Mouse (Mus musculus): Measurements from ENCODE around the gene Rasa4. TPM values are rescaled to one million over a fixed set of nuclear protein-coding genes. Genes with fewer than 3 reads are reported as not detected.

Gene Rasa4
- polyA plus RNA-seq, 2 experiments, result 14.1 to 29.4 TPM

DNA sequence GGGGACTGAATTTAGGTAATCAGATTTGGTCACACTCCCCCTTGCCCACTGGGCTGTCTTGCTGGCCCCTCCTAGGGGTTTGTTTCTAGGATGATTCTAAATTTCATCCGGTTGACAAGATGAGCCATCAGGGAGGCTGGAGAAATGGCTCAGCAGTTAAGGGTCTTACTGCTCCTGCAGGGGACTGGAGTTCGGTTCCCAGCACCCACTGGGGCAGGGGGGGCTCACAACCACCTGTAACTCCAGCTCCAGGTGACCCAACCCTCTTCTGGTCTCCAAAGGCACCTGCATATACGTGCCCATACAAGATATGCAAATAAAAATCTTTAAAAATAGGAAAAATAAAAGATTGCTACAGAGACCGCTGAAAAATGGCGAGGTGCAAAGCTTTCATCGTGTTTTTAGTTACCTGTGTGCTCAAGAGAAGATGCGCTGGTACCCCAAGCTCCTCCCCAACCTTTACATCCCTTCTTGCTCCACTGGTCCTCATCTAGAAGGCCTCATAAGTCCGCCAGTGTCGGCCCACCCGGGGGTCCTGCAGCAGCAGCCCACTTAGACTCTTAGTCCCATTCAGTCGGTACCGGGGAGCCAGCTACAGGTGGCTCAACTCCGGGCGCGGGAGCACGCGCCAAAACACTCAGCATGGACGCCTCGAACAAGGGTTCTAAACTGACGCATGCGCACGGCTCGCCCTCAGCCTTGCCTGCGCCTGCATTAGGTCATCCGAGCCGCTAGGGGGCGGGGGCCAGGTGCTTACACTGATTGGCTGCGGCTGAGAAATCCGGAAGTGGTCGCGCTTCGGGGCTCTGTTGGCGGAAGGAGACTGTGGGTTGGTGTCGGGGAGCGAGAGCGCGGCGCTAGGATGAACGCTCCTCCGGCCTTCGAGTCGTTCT is 32.4 kb downstream of the Rasa4 start, which contains the start of gene Polr2j:
Gene Polr2j (plus strand): TSS at position 741 of the 893 bp plus-strand sequence.
- Histone ChIP-seq H3K9me3 (ENCODE audit: control insufficient read depth, low read length) (no peaks in the 10 kb centered on the region), H3K4me3 (replicated peaks; ENCODE audit: low read length) (peak within 1 kb of the TSS; percentile 81), H3K27ac (replicated peaks; ENCODE audit: low read depth, low read length) (peak within 1 kb of the TSS; percentile 50), H3K4me2 (replicated peaks; ENCODE audit: low read depth, low read length, severe bottlenecking) (peak within 1 kb of the TSS; percentile 64), H3K4me1 (ENCODE audit: control insufficient read depth, insufficient read depth, low read length) (peaks cover 14% of the 10 kb centered on the region), H3K27me3 (ENCODE audit: control insufficient read depth, insufficient read depth, low read length) (no peaks in the 10 kb centered on the region), H3K36me3 (ENCODE audit: control insufficient read depth, insufficient read depth, low read length) (peaks cover 15% of the 10 kb centered on the region), H3K9ac (ENCODE audit: low read depth, low read length, severe bottlenecking) (peak within 1 kb of the TSS; percentile 83)
- DNase-seq (ENCODE audit: low spot score) (peak; percentile 97), ATAC-seq (ENCODE audit: low FRiP score, low read depth) (peak; percentile 96)
- WGBS, result 3% methylated on average over 42 of the region's 42 CpGs
- peak; percentile 67; the same call in 1 of the 2 replicates for TF ChIP-seq POLR2A (IDR thresholded peaks at IDR 0.05; ENCODE audit: borderline replicate concordance, extremely low read depth, insufficient read depth, insufficient read length)

DNA sequence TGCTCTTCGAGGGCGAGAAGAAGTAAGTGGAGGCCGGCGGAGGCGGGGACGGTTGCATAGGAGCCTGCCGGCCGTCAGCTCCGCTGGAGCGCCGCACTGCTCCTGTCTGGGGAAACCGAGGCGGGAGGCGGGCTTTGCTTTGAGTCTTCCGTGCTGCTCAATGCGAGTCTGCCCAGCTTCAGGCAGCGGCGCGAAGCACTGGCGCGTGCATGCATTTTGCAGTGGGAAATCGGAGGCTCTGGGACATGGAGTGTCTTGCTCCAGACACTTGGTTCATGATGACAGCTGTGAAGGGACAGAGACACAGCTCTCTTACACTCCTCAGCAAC is 33.0 kb downstream of the Rasa4 start:
- Histone ChIP-seq H3K9me3 (ENCODE audit: control insufficient read depth, low read length) (no peaks in the 10 kb centered on the region), H3K36me3 (ENCODE audit: control insufficient read depth, insufficient read depth, low read length) (peaks cover 19% of the 10 kb centered on the region), H3K27me3 (ENCODE audit: control insufficient read depth, insufficient read depth, low read length) (no peaks in the 10 kb centered on the region), H3K4me3 (replicated peaks; ENCODE audit: low read length) (peak overlapping the region; percentile 81), H3K4me1 (ENCODE audit: control insufficient read depth, insufficient read depth, low read length) (peaks cover 14% of the 10 kb centered on the region), H3K9ac (ENCODE audit: low read depth, low read length, severe bottlenecking) (peak overlapping the region; percentile 83), H3K4me2 (replicated peaks; ENCODE audit: low read depth, low read length, severe bottlenecking) (peak overlapping the region; percentile 64), H3K27ac (replicated peaks; ENCODE audit: low read depth, low read length) (peak overlapping the region; percentile 50)
- 0% methylated on average over 22 of the region's 22 CpGs for WGBS
- DNase-seq (ENCODE audit: low spot score), result no peak
- peak; percentile 28 for ATAC-seq (ENCODE audit: low FRiP score, low read depth)
- no peak for TF ChIP-seq POLR2A (IDR thresholded peaks at IDR 0.05; ENCODE audit: borderline replicate concordance, extremely low read depth, insufficient read depth, insufficient read length)

DNA sequence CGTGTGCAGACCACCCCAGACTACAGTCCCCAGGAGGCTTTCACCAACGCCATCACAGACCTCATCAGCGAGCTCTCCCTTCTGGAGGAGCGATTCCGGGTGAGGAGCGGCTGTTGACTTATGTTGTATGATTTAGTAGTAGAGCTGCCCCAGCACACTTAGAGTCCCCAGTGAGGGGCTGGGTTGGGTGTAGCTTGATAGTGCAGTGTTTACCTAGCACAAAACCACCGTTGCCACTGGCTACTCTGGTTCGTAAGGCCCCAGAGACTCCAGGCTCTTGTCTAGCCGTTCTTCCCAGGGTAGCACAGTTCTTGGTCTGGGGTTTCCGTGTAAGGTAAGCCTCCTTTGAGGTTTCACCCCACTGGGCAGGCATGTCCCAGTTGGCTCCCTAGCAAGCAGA is 38.4 kb downstream of the Rasa4 start:
- ATAC-seq (ENCODE audit: low FRiP score, low read depth), result no peak
- 90% methylated on average over 10 of the region's 10 CpGs for WGBS
- Histone ChIP-seq H3K9me3 (ENCODE audit: control insufficient read depth, low read length) (no peaks in the 10 kb centered on the region), H3K27me3 (ENCODE audit: control insufficient read depth, insufficient read depth, low read length) (no peaks in the 10 kb centered on the region), H3K4me1 (ENCODE audit: control insufficient read depth, insufficient read depth, low read length) (peaks cover 7% of the 10 kb centered on the region), H3K36me3 (ENCODE audit: control insufficient read depth, insufficient read depth, low read length) (peaks cover 63% of the 10 kb centered on the region), H3K27ac (replicated peaks; ENCODE audit: low read depth, low read length) (no peak overlapping the region), H3K4me2 (replicated peaks; ENCODE audit: low read depth, low read length, severe bottlenecking) (no peak overlapping the region), H3K9ac (ENCODE audit: low read depth, low read length, severe bottlenecking) (no peak overlapping the region), H3K4me3 (replicated peaks; ENCODE audit: low read length) (no peak overlapping the region)
- no peak for DNase-seq (ENCODE audit: low spot score)
- TF ChIP-seq POLR2A (IDR thresholded peaks at IDR 0.05; ENCODE audit: borderline replicate concordance, extremely low read depth, insufficient read depth, insufficient read length), result no peak

DNA sequence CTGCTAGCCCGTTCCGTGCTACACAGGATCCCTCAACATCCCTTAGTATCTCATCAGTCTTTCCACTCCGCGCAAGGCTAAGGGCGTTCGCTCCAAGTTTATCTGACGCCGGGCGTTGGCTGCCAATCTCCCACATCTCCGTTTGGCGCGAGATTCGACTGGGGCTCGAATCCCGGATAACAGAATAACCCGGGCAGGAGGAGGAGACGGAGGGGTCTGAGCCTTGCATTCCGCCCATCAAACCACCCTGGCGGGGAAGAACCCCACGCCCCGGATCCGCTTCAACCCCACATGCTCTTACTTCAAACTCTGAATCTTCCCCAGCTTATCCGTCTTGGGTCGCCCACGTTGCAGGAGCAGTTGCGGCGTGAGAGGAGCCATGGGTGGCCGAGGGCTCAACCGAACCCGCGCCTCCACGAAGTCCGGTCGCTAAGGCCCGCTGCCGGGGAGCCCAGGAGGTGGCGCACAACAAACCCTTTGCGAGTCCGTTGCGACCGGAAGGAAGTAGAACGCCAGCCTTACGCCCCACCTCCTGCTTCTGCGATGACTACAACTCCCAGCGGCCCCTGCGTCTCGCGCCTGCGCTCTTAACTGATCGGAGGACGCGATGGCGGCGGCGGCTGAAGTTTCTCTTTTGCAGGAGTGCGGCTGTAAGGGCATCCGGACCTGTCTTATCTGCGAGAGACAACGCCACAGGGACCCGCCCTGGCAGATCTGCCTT is 52.0 kb downstream of the Rasa4 start, which contains the start of the genes Lrwd1 and Alkbh4:
Gene Lrwd1 (minus strand): TSS at position 504 of the 721 bp plus-strand sequence.
Gene Alkbh4 (plus strand): TSS at position 576 of the 721 bp plus-strand sequence.
- Histone ChIP-seq H3K27ac (replicated peaks; ENCODE audit: low read depth, low read length) (0 out of 2 replicates have a peak within 1 kb of the TSS, but pooled peaks have one; percentile 38), H3K4me1 (ENCODE audit: control insufficient read depth, insufficient read depth, low read length) (peaks cover 13% of the 10 kb centered on the region), H3K27me3 (ENCODE audit: control insufficient read depth, insufficient read depth, low read length) (no peaks in the 10 kb centered on the region), H3K4me3 (replicated peaks; ENCODE audit: low read length) (peak within 1 kb of the TSS; percentile 64), H3K36me3 (ENCODE audit: control insufficient read depth, insufficient read depth, low read length) (peaks cover 40% of the 10 kb centered on the region), H3K4me2 (replicated peaks; ENCODE audit: low read depth, low read length, severe bottlenecking) (peak within 1 kb of the TSS; percentile 77), H3K9ac (ENCODE audit: low read depth, low read length, severe bottlenecking) (peak within 1 kb of the TSS; percentile 71), H3K9me3 (ENCODE audit: control insufficient read depth, low read length) (no peaks in the 10 kb centered on the region)
- DNase-seq (ENCODE audit: low spot score) (peak; percentile 98), ATAC-seq (ENCODE audit: low FRiP score, low read depth) (peak; percentile 94)
- under 1% methylated on average over 60 of the region's 60 CpGs for WGBS
- TF ChIP-seq POLR2A (IDR thresholded peaks at IDR 0.05; ENCODE audit: borderline replicate concordance, extremely low read depth, insufficient read depth, insufficient read length), result 0 out of 2 replicates have a peak, but pooled peaks have one; percentile 20

Data from limb, embryonic 14.5 days (tissue).